Mouse (Mus musculus) B cell, adult 62 days (primary cell): ENCODE data around the gene 9130230L23Rik. TPM values are rescaled to one million over a fixed set of nuclear protein-coding genes. Genes with fewer than 3 reads are reported as not detected.

ENCODE experiments used
- total RNA-seq: library from RNA; stranded (reverse); gene quantifications from 4 replicates; pipeline ENCODE4 v1.2.4, GENCODE M21; 2023

The 9130230L23Rik gene
- 0.39 to 0.86 TPM (median 0.72 TPM) in 3 of 4 replicates, not detected in the other for total RNA-seq

GRCm38 (mm10) chr5:66004134-66004925, at the start of gene 9130230L23Rik:
TSS of gene 9130230L23Rik (minus strand) at chr5:66004285.

GRCm38 (mm10) chr5:65934783-65935182, 69.3 kb downstream of the 9130230L23Rik start, which contains the start of gene Chrna9:
TSS of gene Chrna9 (plus strand) at chr5:65934921.

Other genes with a start within 250 kb of the 9130230L23Rik start
- 87.0 to 107 TPM (median 93.5 TPM) in 4 replicates for gene N4bp2, start 240.8 kb downstream of the 9130230L23Rik start, total RNA-seq
- 135 to 147 TPM (median 142 TPM) in 4 replicates for gene Rhoh, start 143.1 kb downstream of the 9130230L23Rik start, total RNA-seq
- 1.8 to 4.9 TPM (median 2.8 TPM) in 4 replicates for gene Chrna9, start 69.4 kb downstream of the 9130230L23Rik start, total RNA-seq
- gene Rbm47, start 168.8 kb upstream of the 9130230L23Rik start, total RNA-seq: 5.8 to 8.2 TPM (median 7.3 TPM) in 4 replicates